Mouse (Mus musculus) right cerebral cortex, postnatal 4 days (tissue): ENCODE data around the gene Chst5.
"Not testable (repeated sequence)": the region's sequence is repeated elsewhere in the genome, so short reads cannot be mapped to it uniquely, and the experiment has no call there.

ENCODE experiments used
- DNase-seq: peaks from one replicate; pipeline ENCODE4 v3.0.0-alpha.2; 2022

Gene Chst5

GRCm38 (mm10) chr8:111909621-111910450, at the start of gene Chst5:
TSS of gene Chst5 (minus strand) at chr8:111910447.
- DNase-seq: peak; percentile 29

- DNase-seq: no peak
Measured at GRCm38 (mm10) chr8:111957231-111957630, 47.0 kb upstream of the Chst5 start.

- no peak for DNase-seq
Measured at GRCm38 (mm10) chr8:111955879-111956278, 45.6 kb upstream of the Chst5 start.

- no peak for DNase-seq
Measured at GRCm38 (mm10) chr8:111954844-111955594, 44.8 kb upstream of the Chst5 start.

- DNase-seq: no peak
Measured at GRCm38 (mm10) chr8:111951936-111952335, 41.7 kb upstream of the Chst5 start.

- DNase-seq: no peak
Measured at GRCm38 (mm10) chr8:111951317-111951716, 41.1 kb upstream of the Chst5 start.

GRCm38 (mm10) chr8:111950846-111951245, 40.6 kb upstream of the Chst5 start:
- DNase-seq: no peak

GRCm38 (mm10) chr8:111947954-111948353, 37.7 kb upstream of the Chst5 start:
- no peak for DNase-seq

GRCm38 (mm10) chr8:111947144-111947543, 36.9 kb upstream of the Chst5 start:
- no peak for DNase-seq

GRCm38 (mm10) chr8:111943544-111943943, 33.3 kb upstream of the Chst5 start:
- DNase-seq: no peak

- peak; percentile 22 for DNase-seq
Measured at GRCm38 (mm10) chr8:111941101-111941454, 30.8 kb upstream of the Chst5 start.

- peak; percentile 94 for DNase-seq
Measured at GRCm38 (mm10) chr8:111940171-111941100, 30.2 kb upstream of the Chst5 start, which contains the start of gene Gabarapl2. TSS of gene Gabarapl2 (plus strand) at chr8:111940703.

- DNase-seq: no peak
Measured at GRCm38 (mm10) chr8:111939516-111940142, 29.4 kb upstream of the Chst5 start.

- DNase-seq: not testable (repeated sequence)
Measured at GRCm38 (mm10) chr8:111938076-111938985, 28.1 kb upstream of the Chst5 start.

GRCm38 (mm10) chr8:111937184-111937583, 26.9 kb upstream of the Chst5 start:
- DNase-seq: no peak

- no peak for DNase-seq
Measured at GRCm38 (mm10) chr8:111934201-111934600, 24.0 kb upstream of the Chst5 start.

GRCm38 (mm10) chr8:111933348-111934076, 23.3 kb upstream of the Chst5 start, which contains the start of gene Tmem231:
TSS of gene Tmem231 (minus strand) at chr8:111933881.
- DNase-seq: peak; percentile 86

GRCm38 (mm10) chr8:111932580-111933336, 22.5 kb upstream of the Chst5 start:
- no peak for DNase-seq

- DNase-seq: no peak
Measured at GRCm38 (mm10) chr8:111931721-111932120, 21.5 kb upstream of the Chst5 start.
